Mouse (Mus musculus) heart, adult 2 months (tissue): ENCODE measurements at regions not wholly inside any gene's neighbourhood (a gene's known extent, or its start where the extent isn't known, plus 50 kb on each side); places are given as distances from the start of the nearest gene placed in this dataset.

Experiments
- CTCF ChIP-seq: fragments of 200-600 bp; IDR thresholded peaks from 2 replicates; pipeline ENCODE4 v1.8.1; 2022; ENCODE audit warnings: antibody characterized with exemption, mild to moderate bottlenecking, moderate library complexity
- POLR2A ChIP-seq: fragments of 200-500 bp; IDR thresholded peaks from 2 replicates; pipeline ENCODE4 v1.6.1; 2011; ENCODE audit warnings: mild to moderate bottlenecking, low read depth, low read length, control low read depth; ENCODE audit not compliant: insufficient read depth

DNA sequence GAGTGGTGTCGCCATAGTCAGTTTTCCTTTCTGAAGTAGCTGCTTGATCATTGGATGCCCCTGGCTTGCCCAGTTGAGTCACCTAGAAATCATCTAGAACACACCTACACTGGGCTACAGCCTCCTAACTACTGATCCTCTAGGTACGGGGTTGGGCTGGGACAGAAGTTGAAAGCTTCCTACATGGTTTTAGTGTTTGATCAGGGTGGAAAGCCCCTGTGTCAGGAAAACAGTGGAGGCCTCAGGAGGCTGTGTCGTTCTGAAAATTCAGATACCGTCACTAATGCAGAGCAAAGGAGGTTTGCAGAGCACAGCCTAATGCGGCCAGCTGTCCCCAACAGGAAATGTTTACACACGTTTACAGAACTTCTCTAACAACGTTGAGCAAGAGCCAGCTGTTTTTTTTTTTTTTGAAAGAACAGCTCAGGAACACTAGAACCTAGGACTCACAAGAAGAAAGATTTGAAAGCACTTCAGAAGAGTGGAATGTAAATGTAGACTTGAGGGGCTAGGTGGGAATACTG lies 61.0 kb upstream of the Rell1 start:
- no peak for TF ChIP-seq POLR2A
- no peak for TF ChIP-seq CTCF
